Mouse (Mus musculus) kidney, embryonic 14.5 days (tissue): Measurements from ENCODE around the gene Tmem39b. TPM values are rescaled to one million over a fixed set of nuclear protein-coding genes. Genes with fewer than 3 reads are reported as not detected.
A peak's percentile ranks its signal among the peaks of the same experiment; 100 is the strongest.

Experiments used
- ATAC-seq: fragments of 200-750 bp; cut with Nextera tagmentation; 2 replicates; pipeline ENCODE4 v1.8.0; 2017; ENCODE audit warnings: moderate number of reproducible peaks, mild to moderate bottlenecking, moderate TSS enrichment, moderate library complexity; ENCODE audit not compliant: low FRiP score, low TSS enrichment
- H3K27ac ChIP-seq: fragments of 300-500 bp; sonication (generic); 2 replicates; pipeline ENCODE4 v1.5.1; 2014; ENCODE audit warnings: low read depth, mild to moderate bottlenecking, low read length, moderate library complexity, mixed read lengths
- H3K27me3 ChIP-seq: fragments of 300-500 bp; sonication (generic); 2 replicates; pipeline ENCODE4 v1.6.1; 2014; ENCODE audit warnings: mild to moderate bottlenecking, low read length; ENCODE audit not compliant: control insufficient read depth, insufficient read depth
- H3K36me3 ChIP-seq: fragments of 300-500 bp; sonication (generic); 2 replicates; pipeline ENCODE4 v1.6.1; 2014; ENCODE audit warnings: low read length, mixed read lengths; ENCODE audit not compliant: control insufficient read depth, insufficient read depth
- H3K4me1 ChIP-seq: fragments of 300-500 bp; sonication (generic); 2 replicates; pipeline ENCODE4 v1.6.1; 2014; ENCODE audit warnings: low read length, mixed read lengths; ENCODE audit not compliant: control insufficient read depth, insufficient read depth
- H3K4me2 ChIP-seq: fragments of 300-500 bp; sonication (generic); replicated peaks from 2 replicates; pipeline ENCODE4 v1.6.1; 2014; ENCODE audit warnings: low read depth, mild to moderate bottlenecking, low read length
- H3K4me3 ChIP-seq: fragments of 300-500 bp; sonication (generic); 2 replicates; pipeline ENCODE4 v1.5.1; 2014; ENCODE audit warnings: mild to moderate bottlenecking, low read length
- H3K9ac ChIP-seq: fragments of 300-500 bp; sonication (generic); 2 replicates; pipeline ENCODE4 v1.6.1; 2014; ENCODE audit warnings: low read depth, mild to moderate bottlenecking, low read length, moderate library complexity
- H3K9me3 ChIP-seq: fragments of 300-500 bp; sonication (generic); 2 replicates; pipeline ENCODE4 v1.6.1; 2016; ENCODE audit warnings: low read length; ENCODE audit not compliant: control insufficient read depth
- WGBS: fragments of 180-500 bp; shearing (Covaris S2); extraction: QIAGEN DNeasy Blood & Tissue Kit; methylation state at CpG from one replicate; pipeline ENCODE4 v1.1.7; 2014; 5-methylcytosine and 5-hydroxymethylcytosine counted together
- polyA plus RNA-seq: library from polyadenylated mRNA; unstranded; fragments of >200 nt; fragmentation: Nextera tagmentation; extraction: Ambion mirVana; gene quantifications from 2 replicates; pipeline ENCODE4 v1.2.1, GENCODE M21; 2014

Gene Tmem39b
- polyA plus RNA-seq, 1 experiment from 2014 or later, result 27.2 TPM

DNA sequence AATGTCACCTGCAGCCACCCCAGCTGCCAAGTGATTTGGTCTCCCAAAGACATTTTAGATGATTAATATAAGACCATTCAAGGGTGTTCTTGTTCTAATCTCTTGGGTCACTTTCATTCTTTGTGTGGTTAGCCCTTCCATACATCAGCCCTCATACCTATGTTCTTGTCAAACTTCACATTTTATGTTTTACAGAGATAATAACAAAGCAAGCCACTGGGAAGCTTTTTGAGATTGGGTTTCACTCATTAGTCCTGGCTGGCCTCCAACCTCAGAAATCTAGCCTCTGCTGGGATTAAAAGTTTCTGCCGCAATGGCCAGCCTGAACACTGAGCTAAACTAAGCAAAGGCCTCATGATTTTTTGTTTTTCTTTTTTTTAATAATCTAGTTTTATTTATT is 3.6 kb upstream of the Tmem39b start:
- peaks cover 23% of the 10 kb centered on the region for H3K36me3 ChIP-seq
- WGBS, result 70% methylated on average over 1 of the region's 1 CpGs
- H3K9ac ChIP-seq, result no peak overlapping the region
- H3K27me3 ChIP-seq, result no peaks in the 10 kb centered on the region
- H3K9me3 ChIP-seq, result no peaks in the 10 kb centered on the region
- H3K4me2 ChIP-seq, result no peak overlapping the region
- H3K4me3 ChIP-seq, result no peak overlapping the region
- no peak for ATAC-seq
- H3K27ac ChIP-seq, result no peak overlapping the region
- H3K4me1 ChIP-seq, result peaks cover 18% of the 10 kb centered on the region

DNA sequence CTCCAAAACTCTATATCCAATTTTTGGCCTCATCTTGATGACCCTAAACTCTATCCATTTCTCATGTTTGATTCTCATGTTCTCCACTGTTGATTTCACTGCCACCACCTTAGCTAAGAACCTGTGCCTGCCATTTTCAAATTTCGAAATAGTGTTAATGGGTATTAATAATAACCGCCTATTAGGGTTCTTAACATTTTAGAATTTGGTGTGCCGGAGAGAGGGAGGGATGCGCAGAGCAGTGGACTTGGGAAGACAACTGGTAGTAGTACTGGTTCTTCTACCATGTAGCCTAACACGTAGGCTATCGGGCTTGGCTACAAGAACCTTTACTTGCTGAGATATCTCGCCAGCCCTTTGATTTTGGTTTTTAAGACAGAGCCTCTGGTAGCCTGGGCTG is 553 bp upstream of the Tmem39b start:
- peak overlapping the region; percentile 89; the same call in 1 of the 2 replicates for H3K27ac ChIP-seq

DNA sequence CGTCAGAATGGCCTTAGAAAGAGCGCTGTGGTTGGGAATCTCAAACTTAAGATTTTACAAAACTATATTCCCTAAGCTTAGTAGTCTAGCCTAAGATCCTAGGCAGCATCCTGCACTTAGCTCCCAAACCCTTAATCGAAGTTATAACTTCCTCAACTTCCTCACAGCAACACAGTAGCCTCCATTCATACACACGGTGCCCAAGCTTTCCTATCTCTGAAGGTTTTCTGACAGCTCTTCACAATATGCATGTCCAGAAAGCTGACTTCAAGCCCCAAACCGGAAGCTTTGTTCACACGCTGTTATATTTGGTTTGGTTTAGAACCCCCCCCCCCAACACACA is 852 bp downstream of the Tmem39b start:
- H3K4me2 ChIP-seq, result peak overlapping the region; percentile 72
- WGBS, result 22% methylated on average over 6 of the region's 6 CpGs
- no peak for ATAC-seq
- peaks cover 25% of the 10 kb centered on the region for H3K36me3 ChIP-seq
- H3K27ac ChIP-seq, result peak overlapping the region; percentile 89; the same call in 1 of the 2 replicates
- H3K4me1 ChIP-seq, result peaks cover 8% of the 10 kb centered on the region; the same call in 1 of the 2 replicates
- H3K9ac ChIP-seq, result peak overlapping the region; percentile 79
- H3K9me3 ChIP-seq, result no peaks in the 10 kb centered on the region
- H3K4me3 ChIP-seq, result peak overlapping the region; percentile 78
- no peaks in the 10 kb centered on the region for H3K27me3 ChIP-seq

More for the DNA sequence above, 553 bp upstream of the Tmem39b start:
- H3K27me3 ChIP-seq, result no peaks in the 10 kb centered on the region
- 85% methylated on average over 7 of the region's 7 CpGs for WGBS
- H3K4me2 ChIP-seq, result peak overlapping the region; percentile 72
- no peak for ATAC-seq
- H3K9ac ChIP-seq, result peak overlapping the region; percentile 79
- H3K36me3 ChIP-seq, result peaks cover 19% of the 10 kb centered on the region
- peaks cover 13% of the 10 kb centered on the region for H3K4me1 ChIP-seq
- no peaks in the 10 kb centered on the region for H3K9me3 ChIP-seq
- peak overlapping the region; percentile 78 for H3K4me3 ChIP-seq

DNA sequence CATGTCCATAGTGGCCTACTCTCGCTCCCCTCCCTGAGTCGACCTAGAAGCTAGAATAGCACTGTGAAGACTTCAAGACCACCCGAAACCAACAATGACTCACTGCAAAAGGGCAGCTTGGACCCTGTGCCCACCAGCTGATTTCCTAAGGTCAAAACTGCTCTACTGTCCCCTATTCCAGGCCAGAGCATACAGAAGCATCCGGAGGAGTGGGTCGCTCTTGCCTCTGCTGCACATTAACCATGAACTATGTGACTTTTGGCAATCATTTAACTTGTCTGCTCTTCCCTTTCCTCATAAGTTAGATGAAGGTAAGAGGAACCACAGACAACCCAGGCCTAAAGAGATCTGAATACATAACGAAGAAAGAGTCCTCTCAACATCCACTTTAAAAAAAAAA is 12.1 kb downstream of the Tmem39b start:
- Histone ChIP-seq H3K4me1 (no peaks in the 10 kb centered on the region), H3K4me3 (no peak overlapping the region), H3K27ac (no peak overlapping the region), H3K9me3 (no peaks in the 10 kb centered on the region), H3K9ac (no peak overlapping the region), H3K36me3 (peaks cover 84% of the 10 kb centered on the region), H3K4me2 (no peak overlapping the region), H3K27me3 (no peaks in the 10 kb centered on the region)
- WGBS, result 86% methylated on average over 6 of the region's 6 CpGs
- ATAC-seq, result no peak

DNA sequence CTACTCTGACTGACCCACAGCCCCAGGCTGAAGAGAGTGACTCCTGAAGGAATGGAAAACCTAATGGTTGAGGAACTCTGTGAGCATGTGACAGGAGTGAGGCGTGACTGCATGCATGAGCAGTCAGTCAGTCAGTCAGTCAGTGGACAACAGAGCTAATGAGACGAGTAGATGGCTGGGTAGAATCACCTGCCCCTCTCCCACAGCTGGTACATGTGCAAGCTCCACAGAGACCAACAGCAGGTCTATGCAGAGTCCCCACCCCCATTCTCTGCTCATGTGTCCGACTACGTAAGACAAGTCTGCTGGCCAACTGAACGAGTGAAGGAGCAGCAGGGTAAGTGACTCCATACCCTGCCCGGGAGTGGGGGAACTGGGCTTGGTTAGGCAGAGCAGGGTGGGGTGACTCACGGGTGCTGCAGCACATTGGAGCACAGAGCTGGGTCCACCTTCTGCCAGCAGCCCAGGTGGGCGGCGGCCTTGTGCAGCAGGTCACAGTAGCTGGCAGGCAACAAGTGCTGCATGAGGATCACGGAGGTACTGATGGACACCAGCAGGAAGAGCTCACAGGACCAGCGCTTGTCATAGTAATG is 12.6 kb downstream of the Tmem39b start:
- H3K9me3 ChIP-seq, result no peaks in the 10 kb centered on the region
- ATAC-seq, result peak; percentile 72
- 76% methylated on average over 11 of the region's 11 CpGs for WGBS
- H3K4me2 ChIP-seq, result no peak overlapping the region
- H3K27ac ChIP-seq, result no peak overlapping the region
- H3K4me1 ChIP-seq, result no peaks in the 10 kb centered on the region
- no peak overlapping the region for H3K9ac ChIP-seq
- no peaks in the 10 kb centered on the region for H3K27me3 ChIP-seq
- H3K4me3 ChIP-seq, result no peak overlapping the region
- H3K36me3 ChIP-seq, result peaks cover 82% of the 10 kb centered on the region

DNA sequence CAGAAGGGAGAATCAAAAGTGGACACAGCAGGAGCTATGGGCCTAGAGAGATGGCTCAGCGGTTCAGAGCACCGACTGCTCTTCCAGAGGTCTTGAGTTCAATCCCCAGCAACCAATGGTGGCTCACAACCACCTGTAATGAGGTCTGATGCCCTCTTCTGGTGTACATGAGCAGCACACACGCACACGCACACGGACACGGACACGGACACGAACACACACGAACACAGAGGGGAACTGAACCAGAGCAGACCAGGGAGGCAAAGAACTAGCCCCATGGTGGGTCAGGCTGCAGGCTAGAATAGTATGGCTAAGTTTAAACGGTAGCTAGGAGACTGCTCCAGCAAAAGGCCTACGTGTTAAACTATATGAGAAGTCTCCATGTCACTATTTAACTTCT is 14.8 kb downstream of the Tmem39b start:
- Histone ChIP-seq H3K4me3 (no peak overlapping the region), H3K27me3 (no peaks in the 10 kb centered on the region), H3K36me3 (peaks cover 84% of the 10 kb centered on the region), H3K27ac (no peak overlapping the region), H3K9me3 (no peaks in the 10 kb centered on the region), H3K4me1 (no peaks in the 10 kb centered on the region), H3K9ac (no peak overlapping the region), H3K4me2 (no peak overlapping the region)
- 94% methylated on average over 11 of the region's 11 CpGs for WGBS
- no peak for ATAC-seq

DNA sequence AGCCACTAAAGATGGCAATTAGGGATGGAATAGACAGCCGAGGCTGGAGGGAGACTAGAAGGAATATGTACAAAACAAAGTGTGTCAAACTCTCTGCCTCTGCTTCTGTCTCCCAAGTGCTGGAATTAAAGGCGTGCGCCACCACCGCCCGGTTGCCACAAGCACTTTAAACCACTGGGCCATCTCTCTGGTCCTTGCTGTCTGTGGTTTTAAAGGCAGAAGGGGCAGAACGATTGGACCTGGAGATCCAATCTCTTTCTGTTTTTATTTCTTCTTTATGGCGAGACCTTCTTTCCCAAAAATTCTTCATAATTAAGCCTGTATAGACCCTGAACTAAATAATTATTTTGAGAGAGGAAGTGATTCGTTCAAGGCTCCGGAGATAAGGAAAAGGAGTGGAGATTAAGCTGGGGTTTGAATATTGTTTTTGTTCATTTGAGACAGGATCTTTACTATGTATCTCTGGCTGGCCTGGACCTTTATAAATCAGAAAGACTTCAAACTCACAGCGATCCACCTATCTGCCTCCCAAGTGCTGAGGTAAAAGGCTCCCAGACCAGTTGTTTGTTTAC is 23.7 kb downstream of the Tmem39b start:
- Histone ChIP-seq H3K4me2 (peak overlapping the region; percentile 80), H3K27me3 (no peaks in the 10 kb centered on the region), H3K9me3 (no peaks in the 10 kb centered on the region), H3K4me3 (peak overlapping the region; percentile 99), H3K27ac (peak overlapping the region; percentile 97; the same call in 1 of the 2 replicates), H3K36me3 (peaks cover 23% of the 10 kb centered on the region), H3K4me1 (peaks cover 5% of the 10 kb centered on the region; the same call in 1 of the 2 replicates), H3K9ac (peak overlapping the region; percentile 98; the same call in 1 of the 2 replicates)
- ATAC-seq, result no peak
- 2% methylated on average over 10 of the region's 10 CpGs for WGBS

DNA sequence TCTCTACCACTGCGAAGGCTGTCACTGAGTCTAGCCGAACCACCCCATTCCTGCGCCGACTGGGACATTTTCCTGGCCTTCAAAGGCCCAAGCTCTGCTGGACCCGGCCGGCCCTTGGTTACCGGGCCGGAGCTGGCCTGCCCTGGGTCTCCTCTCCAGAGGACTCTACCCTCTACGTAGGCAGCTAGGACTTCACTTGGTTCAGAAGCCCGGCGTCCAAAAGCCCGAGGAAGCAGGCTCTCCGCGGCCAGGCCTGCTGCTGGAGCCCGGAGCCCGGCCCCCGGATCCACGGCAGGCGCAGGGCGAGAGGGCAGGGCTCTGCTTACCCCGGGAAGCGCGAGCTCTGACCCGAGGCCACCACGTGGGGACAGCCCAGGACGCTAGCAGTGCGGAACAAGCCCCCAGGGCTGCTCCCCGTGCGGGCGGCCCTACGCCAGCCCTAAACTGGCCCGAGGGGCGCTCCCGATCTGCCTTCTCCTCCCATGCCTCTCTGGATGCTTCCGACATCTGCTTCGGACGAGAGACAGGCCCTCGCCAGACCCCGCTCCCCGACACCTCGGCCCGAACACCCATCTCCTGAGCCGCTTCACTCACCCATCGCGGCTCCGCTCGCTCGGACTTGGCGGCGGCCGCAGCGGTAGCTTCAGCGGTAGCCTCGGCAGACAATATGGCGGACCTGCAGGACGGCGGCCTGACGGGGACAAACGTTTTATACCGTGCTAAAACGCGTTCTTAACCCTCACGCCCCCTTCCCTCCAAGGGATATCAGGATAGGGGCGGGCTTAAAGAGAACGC is 24.4 kb downstream of the Tmem39b start, which contains the start of gene Kpna6:
Gene Kpna6, minus strand, starts transcription at position 685 of the 795 bp plus-strand sequence.
- Histone ChIP-seq H3K9me3 (no peaks in the 10 kb centered on the region), H3K4me3 (peak within 1 kb of the TSS; percentile 99), H3K27ac (peak within 1 kb of the TSS; percentile 97), H3K27me3 (no peaks in the 10 kb centered on the region), H3K4me1 (peaks cover 5% of the 10 kb centered on the region; the same call in 1 of the 2 replicates), H3K4me2 (peak within 1 kb of the TSS; percentile 80), H3K9ac (peak within 1 kb of the TSS; percentile 98), H3K36me3 (peaks cover 19% of the 10 kb centered on the region)
- peak; percentile 90 for ATAC-seq
- under 1% methylated on average over 59 of the region's 65 CpGs for WGBS
